8 mouse cellular contexts compared by ENCODE assay signal in genomic region chr11:115808696-115809310, GRCm38 (mm10). TPM values are rescaled to one million over a fixed set of nuclear protein-coding genes. Genes with fewer than 3 reads are reported as not detected.
DNase-seq lines count a peak whose midpoint lies in the region; ATAC-seq lines count a peak whose summit lies in the region.

No protein-coding gene starts in this region.

- H3K9me3 ChIP-seq in heart, embryonic 13.5 days, result no peaks in the 10 kb centered on the region
- no peaks in the 10 kb centered on the region for H3K9me3 ChIP-seq in midbrain, embryonic 13.5 days

- H3K27ac ChIP-seq in heart, embryonic 13.5 days (replicated peaks), result peak overlapping the region; percentile 96
- peak overlapping the region; percentile 74 for H3K27ac ChIP-seq in midbrain, embryonic 13.5 days

- no peak; the same call in 1 of the 2 replicates for ATAC-seq in heart, embryonic 13.5 days (ENCODE audit: extremely low read depth, insufficient number of reproducible peaks, low FRiP score, low TSS enrichment)
- 0 out of 2 replicates have a peak, but pooled peaks have one; percentile 2 for ATAC-seq in midbrain, embryonic 13.5 days

- 13% methylated on average over 10 of the region's 10 CpGs for WGBS in heart, embryonic 13.5 days
- WGBS in midbrain, embryonic 13.5 days, result 61% methylated on average over 10 of the region's 10 CpGs

- peak; percentile 58 to 59 for DNase-seq in right cerebral cortex, postnatal 10 days (ENCODE audit: low spot score in 2 of 2)
- DNase-seq in right cerebral cortex, adult 18-20 months, result no peak
- DNase-seq in kidney, postnatal 36 days, result peak; percentile 59 to 71
- no peak for DNase-seq in thymus, postnatal 4 days
- no peak for DNase-seq in layer of hippocampus, postnatal 36 days
- DNase-seq in yolk sac, embryonic 10.5 days (ENCODE audit: low spot score), result no peak

- H3K4me2 ChIP-seq in heart, embryonic 13.5 days, result peak overlapping the region; percentile 92
- peak overlapping the region; percentile 93 for H3K4me2 ChIP-seq in midbrain, embryonic 13.5 days (replicated peaks)

- H3K4me3 ChIP-seq in heart, embryonic 13.5 days, result peak overlapping the region; percentile 93
- H3K4me3 ChIP-seq in midbrain, embryonic 13.5 days (replicated peaks), result no peak overlapping the region

- H3K9ac ChIP-seq in heart, embryonic 13.5 days, result peak overlapping the region; percentile 97
- peak overlapping the region; percentile 15 for H3K9ac ChIP-seq in midbrain, embryonic 13.5 days (replicated peaks)

- no peaks in the 10 kb centered on the region for H3K27me3 ChIP-seq in heart, embryonic 13.5 days (replicated peaks)
- H3K27me3 ChIP-seq in midbrain, embryonic 13.5 days, result no peaks in the 10 kb centered on the region

- H3K36me3 ChIP-seq in heart, embryonic 13.5 days, result peaks cover 65% of the 10 kb centered on the region
- peaks cover 40% of the 10 kb centered on the region for H3K36me3 ChIP-seq in midbrain, embryonic 13.5 days

- H3K4me1 ChIP-seq in heart, embryonic 13.5 days, result peaks cover 72% of the 10 kb centered on the region
- H3K4me1 ChIP-seq in midbrain, embryonic 13.5 days (replicated peaks), result peaks cover 62% of the 10 kb centered on the region

RNA-seq across cellular contexts. Expression of gene Caskin2, which starts 4.6 kb away (rescaled TPM):
- polyA plus RNA-seq in heart, embryonic 13.5 days (2015; fragmentation: Nextera tagmentation; extraction: Ambion mirVana), result 20.0 and 20.1 TPM in 2 replicates
- polyA plus RNA-seq in midbrain, embryonic 13.5 days (2015; fragmentation: Nextera tagmentation; extraction: Ambion mirVana), result 10.3 and 12.3 TPM in 2 replicates
- 10 to 100 TPM; 19.5 to 19.6 TPM for total RNA-seq in layer of hippocampus, postnatal 36 days (2021)

RNA-seq across cellular contexts. Expression of gene Tsen54, which starts 5.7 kb away (rescaled TPM):
- 24.4 and 27.5 TPM in 2 replicates for polyA plus RNA-seq in heart, embryonic 13.5 days (2015; fragmentation: Nextera tagmentation; extraction: Ambion mirVana)
- polyA plus RNA-seq in midbrain, embryonic 13.5 days (2015; fragmentation: Nextera tagmentation; extraction: Ambion mirVana), result 24.8 and 25.8 TPM in 2 replicates
- total RNA-seq in layer of hippocampus, postnatal 36 days (2021), result 10 to 100 TPM; 12.0 to 12.7 TPM

RNA-seq across cellular contexts. Expression of gene Llgl2, which starts 15.0 kb away (rescaled TPM):
- 18.9 and 19.0 TPM in 2 replicates for polyA plus RNA-seq in heart, embryonic 13.5 days (2015; fragmentation: Nextera tagmentation; extraction: Ambion mirVana)
- 0.66 and 0.76 TPM in 2 replicates for polyA plus RNA-seq in midbrain, embryonic 13.5 days (2015; fragmentation: Nextera tagmentation; extraction: Ambion mirVana)
- 1 to 10 TPM; 1.2 to 2.4 TPM for total RNA-seq in layer of hippocampus, postnatal 36 days (2021)

RNA-seq across cellular contexts. Expression of gene Tmem94, which starts 43.6 kb away (rescaled TPM):
- 34.3 and 39.4 TPM in 2 replicates for polyA plus RNA-seq in heart, embryonic 13.5 days (2015; fragmentation: Nextera tagmentation; extraction: Ambion mirVana)
- 29.9 and 31.0 TPM in 2 replicates for polyA plus RNA-seq in midbrain, embryonic 13.5 days (2015; fragmentation: Nextera tagmentation; extraction: Ambion mirVana)
- total RNA-seq in layer of hippocampus, postnatal 36 days (2021), result 10 to 100 TPM; 49.6 to 50.1 TPM

RNA-seq across cellular contexts. Expression of gene Myo15b, which starts 49.4 kb away (rescaled TPM):
- 0.17 and 0.27 TPM in 2 replicates for polyA plus RNA-seq in heart, embryonic 13.5 days (2015; fragmentation: Nextera tagmentation; extraction: Ambion mirVana)
- polyA plus RNA-seq in midbrain, embryonic 13.5 days (2015; fragmentation: Nextera tagmentation; extraction: Ambion mirVana), result 0.08 and 0.27 TPM in 2 replicates
- under 1 TPM in 1 of 2 experiments, not detected in 1; 0.20 TPM for total RNA-seq in layer of hippocampus, postnatal 36 days (2021)

Comparison
In these comparisons a context has a peak if more than half of its experiments do, and no peak if none do; other contexts are left out.
1. DNase-seq: peak in right cerebral cortex, postnatal 10 days (2 of 2) and kidney, postnatal 36 days (2 of 2); none in right cerebral cortex, adult 18-20 months (single experiment), thymus, postnatal 4 days (single experiment), layer of hippocampus, postnatal 36 days (0 of 2) and yolk sac, embryonic 10.5 days (single experiment).
2. RNA of gene Llgl2, which starts 15.0 kb away (polyA plus RNA-seq): 18.9 to 19.0 TPM in heart, embryonic 13.5 days; 0.66 to 0.76 TPM in midbrain, embryonic 13.5 days; every median in the first group is over 10 times any median in the second.